Mouse (Mus musculus): Measurements from ENCODE around the gene Sipa1l3. TPM values are rescaled to one million over a fixed set of nuclear protein-coding genes. Genes with fewer than 3 reads are reported as not detected.

The Sipa1l3 gene
- polyA plus RNA-seq, 1 experiment from 2014 or later: 9.7 TPM

DNA sequence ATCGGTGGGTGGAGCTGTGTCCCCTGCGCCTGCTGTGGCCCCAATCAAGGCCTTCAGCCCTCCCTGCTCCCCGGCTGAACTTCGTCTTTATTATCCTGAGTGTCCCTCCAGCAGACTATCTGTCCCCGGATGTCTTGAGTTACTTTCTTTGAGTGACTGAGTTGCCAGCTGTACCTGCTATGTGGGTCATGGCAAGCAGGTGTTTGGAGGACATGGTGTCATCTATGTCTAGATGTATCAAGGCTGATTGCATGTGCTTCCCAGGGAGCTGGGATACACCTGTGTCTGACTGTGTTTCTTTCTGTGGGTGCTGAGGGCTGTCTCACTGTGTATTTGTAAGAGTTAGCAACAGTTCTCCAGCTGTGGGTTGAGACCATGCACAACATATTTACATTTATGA, 208.7 kb downstream of the Sipa1l3 start:
- peak overlapping the region; percentile 78 for H3K4me2 ChIP-seq (replicated peaks; ENCODE audit: low read depth)
- WGBS: 13% methylated on average over 5 of the region's 5 CpGs
- no peak for DNase-seq (ENCODE audit: low spot score)

DNA sequence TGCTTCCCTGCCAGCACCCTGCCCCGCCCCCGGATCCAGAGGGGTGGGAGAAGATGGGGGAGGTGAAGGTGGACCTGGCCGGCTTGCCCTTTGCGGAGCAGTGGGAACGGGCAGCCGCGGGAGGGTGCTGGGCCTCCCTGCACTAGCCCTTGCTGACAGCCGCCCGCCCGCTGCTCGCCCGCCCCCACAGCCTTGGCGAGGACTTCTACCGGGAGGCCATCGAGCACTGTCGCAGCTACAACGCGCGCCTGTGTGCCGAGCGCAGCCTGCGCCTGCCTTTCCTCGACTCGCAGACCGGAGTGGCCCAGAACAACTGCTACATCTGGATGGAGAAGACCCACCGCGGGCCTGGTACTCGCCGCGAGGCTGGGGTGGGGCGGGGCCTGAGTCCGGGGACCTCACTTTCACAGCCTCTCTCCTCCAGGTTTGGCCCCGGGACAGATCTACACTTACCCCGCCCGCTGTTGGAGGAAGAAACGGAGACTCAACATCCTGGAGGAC, 209.2 kb downstream of the Sipa1l3 start:
- no peaks in the 10 kb centered on the region for H3K9me3 ChIP-seq (ENCODE audit: control insufficient read depth, low read length)
- no peak for TF ChIP-seq CTCF (IDR thresholded peaks at IDR 0.05; ENCODE audit: low read depth)
- WGBS: 1% methylated on average over 35 of the region's 36 CpGs
- H3K36me3 ChIP-seq (ENCODE audit: control insufficient read depth, insufficient read depth, low read length): no peaks in the 10 kb centered on the region
- peak overlapping the region; percentile 44 for H3K4me3 ChIP-seq (ENCODE audit: low read depth, low read length)
- no peak overlapping the region for H3K27ac ChIP-seq (replicated peaks)
- peak overlapping the region; percentile 78 for H3K4me2 ChIP-seq (replicated peaks; ENCODE audit: low read depth)
- no peaks in the 10 kb centered on the region for H3K4me1 ChIP-seq (replicated peaks; ENCODE audit: control insufficient read depth, insufficient read depth)
- peak overlapping the region; percentile 54 for H3K9ac ChIP-seq (ENCODE audit: low read length)
- peak; percentile 45 for DNase-seq (ENCODE audit: low spot score)
- H3K27me3 ChIP-seq (ENCODE audit: control insufficient read depth, insufficient read depth, low read length): no peaks in the 10 kb centered on the region
- ATAC-seq (ENCODE audit: low FRiP score, low TSS enrichment): peak; percentile 8; the same call in 1 of the 2 replicates

More for the DNA sequence above, 208.7 kb downstream of the Sipa1l3 start:
- Histone ChIP-seq H3K4me1 (replicated peaks; ENCODE audit: control insufficient read depth, insufficient read depth) (no peaks in the 10 kb centered on the region), H3K4me3 (ENCODE audit: low read depth, low read length) (peak overlapping the region; percentile 44), H3K27me3 (ENCODE audit: control insufficient read depth, insufficient read depth, low read length) (no peaks in the 10 kb centered on the region), H3K27ac (replicated peaks) (no peak overlapping the region), H3K9me3 (ENCODE audit: control insufficient read depth, low read length) (no peaks in the 10 kb centered on the region), H3K9ac (ENCODE audit: low read length) (peak overlapping the region; percentile 54), H3K36me3 (ENCODE audit: control insufficient read depth, insufficient read depth, low read length) (no peaks in the 10 kb centered on the region)
- ATAC-seq (ENCODE audit: low FRiP score, low TSS enrichment): 0 out of 2 replicates have a peak, but pooled peaks have one; percentile 0
- TF ChIP-seq EP300 (optimal IDR thresholded peaks at IDR 0.05): no peak
- TF ChIP-seq CTCF (IDR thresholded peaks at IDR 0.05; ENCODE audit: low read depth): no peak

DNA sequence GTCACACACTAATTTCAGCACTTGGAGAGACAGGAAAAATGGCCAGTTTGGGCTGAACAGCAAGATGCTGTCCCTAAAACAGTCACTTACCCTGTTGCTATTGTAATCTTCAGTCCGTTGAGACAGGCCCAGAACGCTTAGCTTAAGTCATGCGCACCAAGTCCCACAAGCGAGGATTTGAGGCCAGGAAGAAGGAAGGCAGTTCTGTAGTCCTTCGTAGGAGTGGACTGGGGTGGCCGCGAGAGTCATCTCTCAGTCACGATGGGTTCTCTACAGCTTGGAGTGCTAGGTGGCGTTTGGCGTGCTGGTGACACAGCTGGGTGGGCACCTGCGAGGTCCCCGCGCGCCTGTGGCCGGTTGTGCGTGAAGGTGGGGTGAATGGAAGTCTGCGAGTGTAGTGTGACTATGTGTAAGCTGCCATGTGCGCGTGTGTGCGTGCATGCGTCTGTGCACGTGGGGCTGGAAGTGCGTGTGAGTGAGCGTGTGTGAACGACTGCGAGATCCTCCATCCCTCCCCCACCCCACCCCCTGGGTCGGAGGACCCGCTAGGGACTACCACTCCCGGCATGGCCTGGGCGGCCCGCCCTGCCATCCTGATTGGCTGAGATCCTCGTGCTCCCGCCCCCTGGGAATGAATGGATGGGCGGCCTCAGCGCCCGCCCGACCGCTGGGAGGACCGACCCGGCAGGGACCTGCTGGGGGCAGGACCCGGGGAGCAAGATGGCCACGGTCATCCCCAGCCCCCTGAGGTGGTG, 210.9 kb downstream of the Sipa1l3 start:
- Histone ChIP-seq H3K4me3 (ENCODE audit: low read depth, low read length) (peak overlapping the region; percentile 55), H3K4me1 (replicated peaks; ENCODE audit: control insufficient read depth, insufficient read depth) (0 out of 2 replicates have a peak, but pooled peaks cover 2% of the 10 kb centered on the region), H3K27ac (replicated peaks) (no peak overlapping the region), H3K9me3 (ENCODE audit: control insufficient read depth, low read length) (no peaks in the 10 kb centered on the region), H3K4me2 (replicated peaks; ENCODE audit: low read depth) (peak overlapping the region; percentile 88), H3K27me3 (ENCODE audit: control insufficient read depth, insufficient read depth, low read length) (no peaks in the 10 kb centered on the region), H3K36me3 (ENCODE audit: control insufficient read depth, insufficient read depth, low read length) (no peaks in the 10 kb centered on the region), H3K9ac (ENCODE audit: low read length) (peak overlapping the region; percentile 53)
- TF ChIP-seq CTCF (IDR thresholded peaks at IDR 0.05; ENCODE audit: low read depth) (peak; percentile 21), EP300 (optimal IDR thresholded peaks at IDR 0.05) (no peak)
- DNase-seq (ENCODE audit: low spot score): peak; percentile 89
- ATAC-seq (ENCODE audit: low FRiP score, low TSS enrichment): peak; percentile 75
- WGBS: 2% methylated on average over 40 of the region's 42 CpGs

DNA sequence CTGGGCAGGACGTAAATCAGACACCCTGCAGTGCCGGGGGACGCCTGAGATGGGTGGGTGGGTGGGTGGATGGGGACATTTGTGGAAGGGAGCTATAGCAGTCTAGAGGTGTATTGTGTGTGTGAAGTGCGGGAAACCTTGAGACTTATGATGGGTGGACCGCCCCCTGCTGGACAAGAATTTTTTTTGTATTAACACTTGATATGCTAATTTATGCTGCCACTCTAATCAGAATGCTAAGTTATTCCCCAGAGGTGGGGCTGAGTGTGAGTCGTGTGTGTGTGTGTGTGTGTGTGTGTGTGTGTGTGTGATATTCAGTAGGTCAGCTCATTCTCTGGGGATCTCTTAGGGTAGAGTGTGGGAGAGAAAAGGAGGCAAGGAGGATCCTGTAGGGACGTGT, 211.8 kb downstream of the Sipa1l3 start:
- no peaks in the 10 kb centered on the region for H3K27me3 ChIP-seq (ENCODE audit: control insufficient read depth, insufficient read depth, low read length)
- no peak for DNase-seq (ENCODE audit: low spot score)
- no peak overlapping the region for H3K4me2 ChIP-seq (replicated peaks; ENCODE audit: low read depth)
- H3K9ac ChIP-seq (ENCODE audit: low read length): no peak overlapping the region
- H3K4me1 ChIP-seq (replicated peaks; ENCODE audit: control insufficient read depth, insufficient read depth): 0 out of 2 replicates have a peak, but pooled peaks cover 2% of the 10 kb centered on the region
- 32% methylated on average over 7 of the region's 7 CpGs for WGBS
- no peaks in the 10 kb centered on the region for H3K9me3 ChIP-seq (ENCODE audit: control insufficient read depth, low read length)
- no peak for ATAC-seq (ENCODE audit: low FRiP score, low TSS enrichment)
- TF ChIP-seq EP300 (optimal IDR thresholded peaks at IDR 0.05) (no peak), CTCF (IDR thresholded peaks at IDR 0.05; ENCODE audit: low read depth) (peak; percentile 66)
- no peaks in the 10 kb centered on the region for H3K36me3 ChIP-seq (ENCODE audit: control insufficient read depth, insufficient read depth, low read length)
- no peak overlapping the region for H3K27ac ChIP-seq (replicated peaks)
- H3K4me3 ChIP-seq (ENCODE audit: low read depth, low read length): no peak overlapping the region

DNA sequence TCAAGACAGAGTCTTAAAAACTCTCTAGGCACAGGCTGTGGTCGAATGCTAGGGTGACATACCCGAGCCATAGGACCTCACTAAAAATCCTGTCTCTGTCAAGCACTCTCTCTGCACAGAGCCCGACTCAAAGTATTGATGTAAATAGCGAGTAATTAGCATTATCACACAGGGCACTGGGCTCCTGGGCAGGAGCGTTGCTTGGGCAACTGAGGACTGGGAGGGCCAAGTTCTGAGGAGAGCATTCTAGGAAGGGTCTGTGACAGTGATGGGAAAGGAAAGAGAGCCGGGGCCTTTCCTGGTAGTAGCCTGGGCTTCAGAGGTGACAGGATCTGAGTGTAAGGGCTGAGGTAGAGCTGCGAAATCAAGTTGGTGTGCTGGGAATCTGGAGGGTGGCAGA, 212.3 kb downstream of the Sipa1l3 start:
- DNase-seq (ENCODE audit: low spot score) (no peak), ATAC-seq (ENCODE audit: low FRiP score, low TSS enrichment) (no peak)
- TF ChIP-seq EP300 (optimal IDR thresholded peaks at IDR 0.05) (no peak), CTCF (IDR thresholded peaks at IDR 0.05; ENCODE audit: low read depth) (no peak)
- 0 out of 2 replicates have a peak, but pooled peaks cover 2% of the 10 kb centered on the region for H3K4me1 ChIP-seq (replicated peaks; ENCODE audit: control insufficient read depth, insufficient read depth)
- no peak overlapping the region for H3K4me3 ChIP-seq (ENCODE audit: low read depth, low read length)
- H3K9ac ChIP-seq (ENCODE audit: low read length): no peak overlapping the region
- no peak overlapping the region for H3K4me2 ChIP-seq (replicated peaks; ENCODE audit: low read depth)
- 76% methylated on average over 7 of the region's 7 CpGs for WGBS
- H3K9me3 ChIP-seq (ENCODE audit: control insufficient read depth, low read length): no peaks in the 10 kb centered on the region
- H3K36me3 ChIP-seq (ENCODE audit: control insufficient read depth, insufficient read depth, low read length): no peaks in the 10 kb centered on the region
- no peaks in the 10 kb centered on the region for H3K27me3 ChIP-seq (ENCODE audit: control insufficient read depth, insufficient read depth, low read length)
- H3K27ac ChIP-seq (replicated peaks): no peak overlapping the region

All from stomach, postnatal 0 days (tissue).